Mouse (Mus musculus): Measurements from ENCODE around the gene Spesp1. TPM values are rescaled to one million over a fixed set of nuclear protein-coding genes. Genes with fewer than 3 reads are reported as not detected.

Spesp1 gene
- polyA plus RNA-seq, 1 experiment from 2014 or later: not detected

GRCm38 (mm10) chr9:62250296-62250695 is 31.7 kb downstream of the Spesp1 start:
- 88% methylated on average over 4 of the region's 4 CpGs for WGBS
- Histone ChIP-seq H3K9ac (replicated peaks; ENCODE audit: low read length) (no peak overlapping the region), H3K4me3 (ENCODE audit: low read length) (no peak overlapping the region), H3K4me1 (ENCODE audit: insufficient read depth, low read length) (no peaks in the 10 kb centered on the region), H3K9me3 (ENCODE audit: low read length) (no peaks in the 10 kb centered on the region), H3K4me2 (replicated peaks; ENCODE audit: low read depth, low read length) (no peak overlapping the region), H3K36me3 (ENCODE audit: insufficient read depth, low read length) (no peaks in the 10 kb centered on the region), H3K27me3 (ENCODE audit: insufficient read depth, low read length) (no peaks in the 10 kb centered on the region; the same call in 1 of the 2 replicates), H3K27ac (ENCODE audit: low read length) (no peak overlapping the region)
- no peak for ATAC-seq (ENCODE audit: low FRiP score, low TSS enrichment)

- H3K27ac ChIP-seq (ENCODE audit: low read length): no peak overlapping the region
- no peak for ATAC-seq (ENCODE audit: low FRiP score, low TSS enrichment)
Observed at GRCm38 (mm10) chr9:62246380-62246942, 35.5 kb downstream of the Spesp1 start.

GRCm38 (mm10) chr9:62245612-62246379 is 36.2 kb downstream of the Spesp1 start:
- no peak overlapping the region for H3K4me2 ChIP-seq (replicated peaks; ENCODE audit: low read depth, low read length)
- ATAC-seq (ENCODE audit: low FRiP score, low TSS enrichment): no peak
- no peaks in the 10 kb centered on the region for H3K36me3 ChIP-seq (ENCODE audit: insufficient read depth, low read length)
- H3K4me3 ChIP-seq (ENCODE audit: low read length): no peak overlapping the region
- no peaks in the 10 kb centered on the region for H3K9me3 ChIP-seq (ENCODE audit: low read length)
- H3K9ac ChIP-seq (replicated peaks; ENCODE audit: low read length): no peak overlapping the region
- H3K27me3 ChIP-seq (ENCODE audit: insufficient read depth, low read length): no peaks in the 10 kb centered on the region
- WGBS: 43% methylated on average over 17 of the region's 17 CpGs
- H3K4me1 ChIP-seq (ENCODE audit: insufficient read depth, low read length): peaks cover 4% of the 10 kb centered on the region; the same call in 1 of the 2 replicates
- H3K27ac ChIP-seq (ENCODE audit: low read length): no peak overlapping the region

More at GRCm38 (mm10) chr9:62246380-62246942, 35.5 kb downstream of the Spesp1 start:
- Histone ChIP-seq H3K36me3 (ENCODE audit: insufficient read depth, low read length) (no peaks in the 10 kb centered on the region), H3K4me2 (replicated peaks; ENCODE audit: low read depth, low read length) (no peak overlapping the region), H3K9me3 (ENCODE audit: low read length) (no peaks in the 10 kb centered on the region), H3K4me1 (ENCODE audit: insufficient read depth, low read length) (peaks cover 4% of the 10 kb centered on the region; the same call in 1 of the 2 replicates), H3K4me3 (ENCODE audit: low read length) (no peak overlapping the region), H3K9ac (replicated peaks; ENCODE audit: low read length) (no peak overlapping the region), H3K27me3 (ENCODE audit: insufficient read depth, low read length) (no peaks in the 10 kb centered on the region; the same call in 1 of the 2 replicates)
- WGBS: 73% methylated on average over 4 of the region's 4 CpGs

GRCm38 (mm10) chr9:62244612-62245010 is 37.4 kb downstream of the Spesp1 start:
- no peaks in the 10 kb centered on the region for H3K9me3 ChIP-seq (ENCODE audit: low read length)
- H3K4me1 ChIP-seq (ENCODE audit: insufficient read depth, low read length): peaks cover 4% of the 10 kb centered on the region; the same call in 1 of the 2 replicates
- no peak overlapping the region for H3K27ac ChIP-seq (ENCODE audit: low read length)
- peak overlapping the region; percentile 49 for H3K4me2 ChIP-seq (replicated peaks; ENCODE audit: low read depth, low read length)
- no peak overlapping the region for H3K9ac ChIP-seq (replicated peaks; ENCODE audit: low read length)
- no peaks in the 10 kb centered on the region for H3K36me3 ChIP-seq (ENCODE audit: insufficient read depth, low read length)
- WGBS: 33% methylated on average over 3 of the region's 3 CpGs
- H3K4me3 ChIP-seq (ENCODE audit: low read length): peak overlapping the region; percentile 14; the same call in 1 of the 2 replicates
- H3K27me3 ChIP-seq (ENCODE audit: insufficient read depth, low read length): no peaks in the 10 kb centered on the region
- no peak for ATAC-seq (ENCODE audit: low FRiP score, low TSS enrichment)

GRCm38 (mm10) chr9:62243991-62244611 is 37.9 kb downstream of the Spesp1 start:
- H3K9ac ChIP-seq (replicated peaks; ENCODE audit: low read length): no peak overlapping the region

GRCm38 (mm10) chr9:62240036-62240435 is 42.0 kb downstream of the Spesp1 start:
- WGBS: 41% methylated on average over 10 of the region's 10 CpGs

More at GRCm38 (mm10) chr9:62243991-62244611, 37.9 kb downstream of the Spesp1 start:
- no peaks in the 10 kb centered on the region for H3K27me3 ChIP-seq (ENCODE audit: insufficient read depth, low read length)
- peaks cover 4% of the 10 kb centered on the region; the same call in 1 of the 2 replicates for H3K4me1 ChIP-seq (ENCODE audit: insufficient read depth, low read length)
- H3K9me3 ChIP-seq (ENCODE audit: low read length): no peaks in the 10 kb centered on the region
- WGBS: 21% methylated on average over 19 of the region's 19 CpGs
- H3K4me3 ChIP-seq (ENCODE audit: low read length): peak overlapping the region; percentile 14
- H3K27ac ChIP-seq (ENCODE audit: low read length): no peak overlapping the region
- ATAC-seq (ENCODE audit: low FRiP score, low TSS enrichment): peak; percentile 67
- H3K36me3 ChIP-seq (ENCODE audit: insufficient read depth, low read length): no peaks in the 10 kb centered on the region
- peak overlapping the region; percentile 49 for H3K4me2 ChIP-seq (replicated peaks; ENCODE audit: low read depth, low read length)

GRCm38 (mm10) chr9:62237381-62237980 is 44.5 kb downstream of the Spesp1 start:
- 35% methylated on average over 9 of the region's 9 CpGs for WGBS

More at GRCm38 (mm10) chr9:62240036-62240435, 42.0 kb downstream of the Spesp1 start:
- Histone ChIP-seq H3K9ac (replicated peaks; ENCODE audit: low read length) (no peak overlapping the region), H3K27ac (ENCODE audit: low read length) (no peak overlapping the region), H3K4me3 (ENCODE audit: low read length) (no peak overlapping the region), H3K27me3 (ENCODE audit: insufficient read depth, low read length) (no peaks in the 10 kb centered on the region), H3K9me3 (ENCODE audit: low read length) (no peaks in the 10 kb centered on the region), H3K36me3 (ENCODE audit: insufficient read depth, low read length) (no peaks in the 10 kb centered on the region), H3K4me1 (ENCODE audit: insufficient read depth, low read length) (peaks cover 7% of the 10 kb centered on the region; the same call in 1 of the 2 replicates), H3K4me2 (replicated peaks; ENCODE audit: low read depth, low read length) (no peak overlapping the region)
- ATAC-seq (ENCODE audit: low FRiP score, low TSS enrichment): no peak

GRCm38 (mm10) chr9:62235501-62235900 is 46.5 kb downstream of the Spesp1 start:
- ATAC-seq (ENCODE audit: low FRiP score, low TSS enrichment): no peak
- H3K4me3 ChIP-seq (ENCODE audit: low read length): no peak overlapping the region
- WGBS: 74% methylated on average over 2 of the region's 2 CpGs
- no peaks in the 10 kb centered on the region for H3K9me3 ChIP-seq (ENCODE audit: low read length)
- H3K9ac ChIP-seq (replicated peaks; ENCODE audit: low read length): no peak overlapping the region
- H3K27me3 ChIP-seq (ENCODE audit: insufficient read depth, low read length): no peaks in the 10 kb centered on the region
- H3K36me3 ChIP-seq (ENCODE audit: insufficient read depth, low read length): no peaks in the 10 kb centered on the region
- H3K4me2 ChIP-seq (replicated peaks; ENCODE audit: low read depth, low read length): no peak overlapping the region
- H3K4me1 ChIP-seq (ENCODE audit: insufficient read depth, low read length): 0 out of 2 replicates have a peak, but pooled peaks cover 13% of the 10 kb centered on the region
- H3K27ac ChIP-seq (ENCODE audit: low read length): no peak overlapping the region

More at GRCm38 (mm10) chr9:62237381-62237980, 44.5 kb downstream of the Spesp1 start:
- H3K27me3 ChIP-seq (ENCODE audit: insufficient read depth, low read length): no peaks in the 10 kb centered on the region
- H3K4me3 ChIP-seq (ENCODE audit: low read length): no peak overlapping the region
- H3K36me3 ChIP-seq (ENCODE audit: insufficient read depth, low read length): no peaks in the 10 kb centered on the region
- no peak overlapping the region for H3K9ac ChIP-seq (replicated peaks; ENCODE audit: low read length)
- H3K27ac ChIP-seq (ENCODE audit: low read length): no peak overlapping the region
- 0 out of 2 replicates have a peak, but pooled peaks cover 7% of the 10 kb centered on the region for H3K4me1 ChIP-seq (ENCODE audit: insufficient read depth, low read length)
- ATAC-seq (ENCODE audit: low FRiP score, low TSS enrichment): no peak
- H3K4me2 ChIP-seq (replicated peaks; ENCODE audit: low read depth, low read length): no peak overlapping the region
- H3K9me3 ChIP-seq (ENCODE audit: low read length): no peaks in the 10 kb centered on the region

- peak; percentile 23; the same call in 1 of the 2 replicates for ATAC-seq (ENCODE audit: low FRiP score, low TSS enrichment)
- no peak overlapping the region for H3K4me3 ChIP-seq (ENCODE audit: low read length)
- H3K4me2 ChIP-seq (replicated peaks; ENCODE audit: low read depth, low read length): no peak overlapping the region
- H3K36me3 ChIP-seq (ENCODE audit: insufficient read depth, low read length): no peaks in the 10 kb centered on the region
- H3K4me1 ChIP-seq (ENCODE audit: insufficient read depth, low read length): 0 out of 2 replicates have a peak, but pooled peaks cover 12% of the 10 kb centered on the region
- WGBS: 33% methylated on average over 1 of the region's 1 CpGs
- H3K9me3 ChIP-seq (ENCODE audit: low read length): no peaks in the 10 kb centered on the region
- peak overlapping the region; percentile 18; the same call in 1 of the 2 replicates for H3K27ac ChIP-seq (ENCODE audit: low read length)
- no peak overlapping the region for H3K9ac ChIP-seq (replicated peaks; ENCODE audit: low read length)
- H3K27me3 ChIP-seq (ENCODE audit: insufficient read depth, low read length): no peaks in the 10 kb centered on the region
Observed at GRCm38 (mm10) chr9:62232649-62233048, 49.4 kb downstream of the Spesp1 start.
